Mouse (Mus musculus): ENCODE results near the gene Ccdc125. TPM values are rescaled to one million over a fixed set of nuclear protein-coding genes. Genes with fewer than 3 reads are reported as not detected.

The Ccdc125 gene
- 1 to 10 TPM in 1 of 2 experiments, under 1 TPM in 1; 0.54 to 1.2 TPM for total RNA-seq (2021)
- long read RNA-seq, partial matches to known transcripts = 1 of 4 reads
- long read RNA-seq, other reads (novel, unspliced or antisense) = 2 of 4 reads

GRCm38 (mm10) chr13:100669291-100670022, at the start of gene Ccdc125:
Gene Ccdc125, plus strand, starts transcription at chr13:100669717.
- DNase-seq (ENCODE audit: low spot score in 2 of 2) = peak; percentile 8 to 15

DNA sequence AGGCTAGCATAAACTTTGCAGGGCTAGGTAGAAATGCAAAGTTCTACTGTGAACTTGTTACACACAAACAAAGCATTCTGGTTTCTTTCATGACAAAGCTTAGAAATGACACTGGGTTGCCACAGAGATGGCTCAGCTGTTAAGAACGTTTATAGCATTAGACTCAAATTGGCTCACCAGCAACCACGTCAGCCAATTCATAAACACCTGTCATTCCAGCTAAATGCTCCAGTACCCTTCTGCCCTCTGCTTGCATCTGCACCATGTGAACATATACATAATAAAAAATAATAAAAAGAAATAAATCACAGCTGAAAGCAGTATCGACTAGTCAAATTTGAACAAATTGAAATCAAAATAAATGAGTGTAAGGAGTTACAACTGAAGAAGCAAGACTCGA, 47.3 kb upstream of the Ccdc125 start:
- DNase-seq (ENCODE audit: low spot score in 2 of 2) = no peak

- DNase-seq (ENCODE audit: low spot score in 2 of 2) = no peak
These were observed 35.3 kb upstream of the Ccdc125 start for GRCm38 (mm10) chr13:100634106-100634691.

- DNase-seq (ENCODE audit: low spot score in 2 of 2) = no peak
These were observed 26.9 kb upstream of the Ccdc125 start for GRCm38 (mm10) chr13:100642471-100643209.

GRCm38 (mm10) chr13:100648223-100648622, 21.3 kb upstream of the Ccdc125 start:
- no peak for DNase-seq (ENCODE audit: low spot score in 2 of 2)

- peak; percentile 95 to 98 for DNase-seq (ENCODE audit: low spot score in 2 of 2)
These were observed 18.7 kb upstream of the Ccdc125 start, which contains the start of the genes Ak6 and Rad17 for GRCm38 (mm10) chr13:100650550-100651438. Gene Ak6, plus strand, starts transcription at chr13:100650979. Gene Rad17, minus strand, starts transcription at chr13:100651051.

- DNase-seq (ENCODE audit: low spot score in 2 of 2) = no peak
These were observed 17.9 kb upstream of the Ccdc125 start, which contains the start of gene Taf9 for GRCm38 (mm10) chr13:100651439-100652186. Gene Taf9, plus strand, starts transcription at chr13:100651579.

GRCm38 (mm10) chr13:100658091-100658490, 11.4 kb upstream of the Ccdc125 start:
- DNase-seq (ENCODE audit: low spot score in 2 of 2) = no peak

- peak; percentile 63 to 65 for DNase-seq (ENCODE audit: low spot score in 2 of 2)
These were observed 9.6 kb upstream of the Ccdc125 start for GRCm38 (mm10) chr13:100659864-100660456.

DNA sequence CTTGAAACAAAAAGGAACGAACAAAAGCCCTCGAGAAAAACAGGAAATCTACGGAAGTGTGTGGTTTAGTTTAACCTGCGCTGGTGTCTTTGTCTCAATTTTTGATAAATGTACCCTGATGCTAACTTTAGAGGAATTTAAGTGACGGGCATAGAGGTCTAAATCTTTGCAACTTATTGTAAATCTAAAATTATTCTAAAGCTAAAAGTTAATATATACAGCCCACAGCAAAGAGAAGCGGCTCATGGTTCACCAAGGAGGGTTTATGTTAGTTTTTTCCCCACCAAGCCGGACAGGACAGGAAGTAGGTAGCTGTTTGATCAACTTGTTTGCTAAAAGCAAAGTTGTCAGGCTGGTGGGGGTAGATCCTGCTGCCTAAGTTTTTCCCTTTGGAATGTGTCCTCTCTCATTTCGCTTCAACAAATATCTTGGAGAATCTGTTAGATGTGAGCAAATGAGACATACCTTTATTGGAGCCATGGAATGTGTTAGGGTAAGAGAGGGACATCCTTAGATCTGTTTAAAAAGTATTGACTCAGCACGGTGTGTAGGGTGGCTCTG, 744 bp downstream of the Ccdc125 start:
- DNase-seq (ENCODE audit: low spot score in 2 of 2) = no peak

GRCm38 (mm10) chr13:100675936-100676635, 6.6 kb downstream of the Ccdc125 start:
- no peak for DNase-seq (ENCODE audit: low spot score in 2 of 2)

- no peak for DNase-seq (ENCODE audit: low spot score in 2 of 2)
These were observed 12.1 kb downstream of the Ccdc125 start for GRCm38 (mm10) chr13:100681615-100682014.

GRCm38 (mm10) chr13:100682837-100683236, 13.3 kb downstream of the Ccdc125 start:
- no peak for DNase-seq (ENCODE audit: low spot score in 2 of 2)

DNA sequence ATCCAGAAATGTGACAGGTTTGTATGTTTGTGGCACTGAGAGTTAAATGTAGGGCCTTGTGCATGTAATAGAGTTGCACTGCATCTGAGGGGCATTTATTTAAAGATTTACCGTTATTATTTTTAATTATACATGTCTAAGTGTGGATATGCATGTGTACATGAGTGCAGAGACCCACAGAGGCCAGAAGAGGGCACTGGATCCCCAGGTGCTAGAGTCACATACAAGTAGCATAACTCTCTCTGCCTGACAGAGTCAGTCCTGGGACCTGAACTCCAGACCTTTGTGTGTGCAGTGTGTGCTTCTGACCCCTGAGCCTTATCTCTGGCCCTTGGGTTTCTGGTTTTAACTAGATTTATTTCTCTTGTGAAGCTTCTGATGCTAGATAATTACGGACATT, 14.8 kb downstream of the Ccdc125 start:
- DNase-seq (ENCODE audit: low spot score in 2 of 2) = no peak

GRCm38 (mm10) chr13:100687513-100687912, 18.0 kb downstream of the Ccdc125 start:
- DNase-seq (ENCODE audit: low spot score in 2 of 2) = no peak

DNA sequence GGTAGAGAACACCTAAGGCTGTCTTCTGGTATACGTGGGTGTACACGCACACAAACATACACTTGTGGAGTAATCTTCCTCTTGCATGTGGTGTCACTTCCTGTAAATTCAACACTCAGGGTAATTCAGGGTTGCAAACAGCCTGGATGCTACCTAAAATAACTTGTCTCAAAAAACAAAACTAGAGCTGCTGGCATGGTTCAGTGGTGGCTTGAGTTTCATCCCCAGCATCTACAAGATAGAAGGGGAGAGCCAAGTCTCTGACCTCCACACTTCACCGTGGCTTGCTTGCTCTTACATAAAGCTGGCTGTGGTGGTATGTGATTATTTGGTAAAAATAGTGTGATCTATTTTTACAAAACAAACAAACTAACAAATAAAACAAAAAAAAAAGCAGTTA, 28.0 kb downstream of the Ccdc125 start:
- DNase-seq (ENCODE audit: low spot score in 2 of 2) = no peak

GRCm38 (mm10) chr13:100698866-100699265, 29.3 kb downstream of the Ccdc125 start:
- DNase-seq (ENCODE audit: low spot score in 2 of 2) = no peak

DNA sequence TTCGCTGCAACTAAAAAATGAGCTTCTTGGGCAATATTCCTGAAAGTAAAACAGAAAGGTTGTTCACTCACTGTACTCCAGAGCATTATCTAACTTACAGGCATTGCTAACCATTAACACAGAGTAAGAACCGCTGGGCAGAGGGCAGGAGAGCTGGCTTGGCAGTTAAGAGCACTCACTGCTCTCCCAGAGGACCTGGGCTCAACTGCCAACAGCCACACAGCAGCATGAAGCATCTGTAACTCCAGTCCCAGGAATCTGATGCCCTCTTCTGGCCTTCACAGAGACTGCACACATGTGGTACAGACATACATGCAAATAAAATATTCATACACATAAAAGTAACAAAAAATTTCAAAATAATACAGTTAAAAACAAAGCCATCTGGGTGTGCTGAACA, 34.0 kb downstream of the Ccdc125 start:
- no peak for DNase-seq (ENCODE audit: low spot score in 2 of 2)

GRCm38 (mm10) chr13:100706206-100706605, 36.7 kb downstream of the Ccdc125 start:
- DNase-seq (ENCODE audit: low spot score in 2 of 2) = no peak
